Mouse (Mus musculus) right cerebral cortex, postnatal 10 days (tissue): Measurements from ENCODE around the gene Susd3.

Source experiments
- DNase-seq, 2 experiments: peaks; one replicate each; pipeline ENCODE4 v3.0.0; 2021; ENCODE audit warnings: low spot score in 2 of 2

Gene Susd3

GRCm38 (mm10) chr13:49187288-49188218, 61.0 kb downstream of the Susd3 start, which contains the start of gene Ninj1:
Gene Ninj1, plus strand, starts transcription at chr13:49187485.
- peak; percentile 88 to 91 for DNase-seq

- no peak for DNase-seq
Observed at GRCm38 (mm10) chr13:49186798-49187287, 61.7 kb downstream of the Susd3 start.

- no peak for DNase-seq
Observed at GRCm38 (mm10) chr13:49183646-49184045, 64.9 kb downstream of the Susd3 start.

GRCm38 (mm10) chr13:49183161-49183560, 65.3 kb downstream of the Susd3 start:
- no peak for DNase-seq

- DNase-seq = no peak
Observed at GRCm38 (mm10) chr13:49181411-49181984, 67.0 kb downstream of the Susd3 start.

GRCm38 (mm10) chr13:49180691-49181090, 67.8 kb downstream of the Susd3 start:
- DNase-seq = no peak
